Mouse (Mus musculus) liver, adult 2 months (tissue): ENCODE data around the gene Mrfap1.

Source experiments
- CTCF ChIP-seq: fragments of 200-500 bp; IDR thresholded peaks from 2 replicates; pipeline ENCODE4 v1.5.1; 2011; ENCODE audit warnings: low read depth, low read length, control low read depth
- POLR2A ChIP-seq: fragments of 200-500 bp; IDR thresholded peaks from 2 replicates; pipeline ENCODE4 v1.6.1; 2011; ENCODE audit warnings: low read length, control low read depth; ENCODE audit not compliant: insufficient read depth; ENCODE audit errors: extremely low read depth

DNA sequence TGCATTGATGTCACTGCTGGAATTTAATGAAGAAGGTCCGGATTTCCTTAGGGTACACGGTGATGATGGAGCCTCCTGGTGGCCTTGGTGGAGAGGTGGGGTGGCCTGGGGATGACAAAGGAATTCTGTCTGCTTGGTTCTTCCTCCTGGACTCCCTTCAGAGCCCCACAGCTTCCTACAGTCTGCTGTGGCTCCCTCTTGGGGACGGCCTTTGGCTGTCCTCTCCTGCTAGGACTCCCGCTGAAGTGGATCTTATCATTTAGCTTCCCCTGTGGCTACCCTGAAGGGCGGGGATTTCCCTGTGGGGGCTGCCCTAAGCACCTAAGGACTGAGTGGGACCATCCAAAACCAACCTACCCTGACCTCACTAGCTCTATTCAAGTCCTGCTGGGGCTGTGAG is 10.5 kb upstream of the Mrfap1 start:
- TF ChIP-seq CTCF: no peak
- TF ChIP-seq POLR2A: no peak
